9 mouse cellular contexts compared by ENCODE assay signal in genomic region chr6:82029611-82030510, GRCm38 (mm10). TPM values are rescaled to one million over a fixed set of nuclear protein-coding genes. Genes with fewer than 3 reads are reported as not detected.
DNase-seq lines count a peak whose midpoint lies in the region; ATAC-seq lines count a peak whose summit lies in the region.
"Had no signal": no experiment of that assay in that cellular context is flagged by ENCODE, and none has a peak within 500 bp of the region (broad histone marks: within the 10 kb centered on the region; RNA-seq: fewer than 3 reads in every experiment).

No protein-coding gene starts in this region.

- peak; percentile 89 for ATAC-seq in intestine, embryonic 15.5 days
- ATAC-seq in inflammation-experienced regulatory T-cells, adult 6 months: no peak
- ATAC-seq in frontal cortex, adult (ENCODE audit: low TSS enrichment): no peak
- ATAC-seq in granulocyte monocyte progenitor cell, adult 5-6 weeks (replicated peaks; ENCODE audit: poor library complexity, severe bottlenecking): no peak

- H3K36me3 ChIP-seq in intestine, embryonic 15.5 days: no peaks in the 10 kb centered on the region

- peak overlapping the region; percentile 33; the same call in 1 of the 2 replicates for H3K27ac ChIP-seq in intestine, embryonic 15.5 days

- H3K9me3 ChIP-seq in intestine, embryonic 15.5 days: no peaks in the 10 kb centered on the region

- no peak overlapping the region for H3K4me2 ChIP-seq in intestine, embryonic 15.5 days (replicated peaks)

- peaks cover 8% of the 10 kb centered on the region; the same call in 1 of the 2 replicates for H3K4me1 ChIP-seq in intestine, embryonic 15.5 days (replicated peaks)

- peak; percentile 13 for DNase-seq in ovary, postnatal 10 days (ENCODE audit: low spot score)
- DNase-seq in ovary, postnatal 14 days (ENCODE audit: low spot score): no peak
- DNase-seq in liver: peak; percentile 52
- no peak for DNase-seq in right cerebral cortex, adult 2 months (ENCODE audit: low spot score in 2 of 2)

- WGBS in intestine, embryonic 15.5 days: 42% methylated on average over 19 of the region's 19 CpGs

- H3K27me3 ChIP-seq in intestine, embryonic 15.5 days (replicated peaks): no peaks in the 10 kb centered on the region

- H3K4me3 ChIP-seq in intestine, embryonic 15.5 days (replicated peaks): no peak overlapping the region

- H3K9ac ChIP-seq in intestine, embryonic 15.5 days: no peak overlapping the region

RNA-seq across cellular contexts. Expression of gene Eva1a, which starts 11.0 kb away (rescaled TPM):
- 16.8 and 19.6 TPM in 2 replicates for polyA plus RNA-seq in intestine, embryonic 15.5 days (2015; fragmentation: Nextera tagmentation; extraction: Ambion mirVana)
- not detected for polyA plus RNA-seq in inflammation-experienced regulatory T-cells, adult 6 months (2017; shearing (Covaris generic))
- not detected in 2 replicates for total RNA-seq in granulocyte monocyte progenitor cell, adult 5-6 weeks (2014; fragmentation: Nextera tagmentation)
- not detected in 2 replicates for total RNA-seq in granulocyte monocyte progenitor cell, adult 5-6 weeks (2017)
- total RNA-seq: neutrophil, adult 5-6 weeks had no signal

Comparison
In these comparisons a context has a peak if more than half of its experiments do, and no peak if none do; other contexts are left out.
1. DNase-seq: peak in ovary, postnatal 10 days (single experiment) and liver (single experiment); none in ovary, postnatal 14 days (single experiment) and right cerebral cortex, adult 2 months (0 of 2).
2. RNA of gene Eva1a, which starts 11.0 kb away (polyA plus RNA-seq): 16.8 to 19.6 TPM in intestine, embryonic 15.5 days; not detected in inflammation-experienced regulatory T-cells, adult 6 months; every median in the first group is over 10 times any median in the second.